Mouse (Mus musculus) right cerebral cortex, postnatal 14 days (tissue): Measurements from ENCODE around the gene Cep89.

Experiments
- DNase-seq: peaks from one replicate; pipeline ENCODE4 v3.0.0; 2022

The Cep89 gene

DNA sequence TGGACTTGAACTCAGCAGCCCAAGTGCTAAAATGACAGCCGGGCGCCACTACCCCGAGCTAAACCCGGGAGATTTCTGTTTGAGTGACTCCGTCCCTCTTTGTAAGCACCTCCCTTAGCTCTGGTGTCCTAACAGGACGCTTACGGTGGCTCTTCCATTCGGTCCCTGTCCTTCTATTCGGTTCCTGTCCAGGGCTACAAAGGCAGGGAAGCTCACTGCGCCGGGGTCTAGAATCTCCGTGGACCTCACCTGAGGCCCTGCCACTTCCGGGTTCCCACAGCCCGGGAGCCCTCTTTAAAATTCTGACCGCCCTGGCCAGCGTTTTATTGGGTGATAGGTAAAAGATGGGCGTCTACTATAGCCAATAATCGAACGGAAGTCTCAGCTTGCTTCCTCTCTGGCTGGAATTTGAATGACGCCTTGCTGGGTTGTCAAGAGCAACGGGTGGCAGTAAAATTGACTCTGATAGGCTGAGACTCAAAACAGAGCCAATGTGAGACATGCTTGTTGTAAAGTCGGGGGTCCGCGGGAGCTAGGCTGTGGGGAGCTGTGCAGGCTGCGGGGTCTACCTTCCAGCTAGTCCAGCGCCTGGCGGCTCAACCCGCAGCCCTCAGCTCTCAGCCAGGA is at the start of gene Cep89, which contains the start of gene Faap24:
Cep89 (plus strand) TSS at position 494 of the 627 bp plus-strand sequence.
Faap24 (minus strand) TSS at position 295 of the 627 bp plus-strand sequence.
- peak; percentile 82 for DNase-seq

DNA sequence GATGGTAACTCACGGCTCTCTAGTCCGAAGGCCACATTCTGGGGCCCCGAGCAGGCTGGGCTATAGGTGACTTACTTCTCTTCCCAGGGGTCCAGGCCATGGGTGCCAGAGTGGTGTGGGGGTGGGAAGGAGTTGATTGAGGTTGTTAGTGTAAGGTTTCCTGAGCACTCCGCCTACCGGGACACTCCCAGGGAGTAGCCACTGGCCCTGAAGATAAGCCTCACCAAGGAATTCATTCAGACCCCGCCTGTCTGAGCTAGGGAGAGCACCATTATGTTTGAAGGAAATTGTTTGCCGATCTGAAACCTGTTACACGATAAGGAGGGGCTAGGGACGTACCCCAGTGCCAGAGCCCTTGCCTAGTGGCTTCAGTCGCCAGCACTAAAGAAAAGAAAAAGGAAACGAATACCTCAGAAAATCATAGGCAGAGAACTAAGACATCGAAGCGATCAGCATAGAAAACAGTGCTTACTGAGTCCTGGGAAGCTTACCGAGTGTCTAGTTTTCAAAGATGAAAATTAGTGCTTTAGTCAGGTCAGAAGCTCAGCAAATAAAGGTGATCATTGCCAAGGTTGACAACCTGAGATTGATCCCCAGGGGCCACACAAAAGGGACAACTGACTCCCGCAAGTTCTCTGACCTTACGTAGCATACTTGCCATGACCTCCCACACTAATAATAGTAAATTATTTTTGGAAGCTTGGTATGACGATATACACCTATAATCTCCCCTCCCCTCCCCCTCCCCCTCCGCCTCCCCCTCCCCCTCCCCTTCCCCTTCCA is 48.7 kb upstream of the Cep89 start:
- no peak for DNase-seq

DNA sequence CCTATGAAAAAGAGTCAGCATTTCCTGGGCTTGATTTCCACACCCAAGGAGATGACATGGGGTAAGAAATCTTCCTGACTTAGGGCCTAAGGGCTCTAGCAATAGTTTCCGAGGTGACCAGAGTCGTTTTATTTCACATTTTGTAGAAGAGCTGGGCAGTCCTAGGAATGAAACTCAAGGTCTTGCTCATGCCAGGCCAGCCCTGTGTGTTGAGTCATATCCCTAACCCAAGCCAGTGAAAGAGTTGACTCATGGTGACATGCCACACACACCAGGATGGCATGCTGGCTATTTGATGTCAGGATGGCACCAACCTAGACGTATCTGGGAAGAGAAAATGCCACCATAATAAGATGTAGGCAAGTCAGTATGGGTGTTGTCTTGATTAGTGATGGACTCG is 47.8 kb upstream of the Cep89 start:
- DNase-seq, result no peak

- no peak for DNase-seq
Observed at GRCm38 (mm10) chr7:35349886-35350684, 46.8 kb upstream of the Cep89 start.

DNA sequence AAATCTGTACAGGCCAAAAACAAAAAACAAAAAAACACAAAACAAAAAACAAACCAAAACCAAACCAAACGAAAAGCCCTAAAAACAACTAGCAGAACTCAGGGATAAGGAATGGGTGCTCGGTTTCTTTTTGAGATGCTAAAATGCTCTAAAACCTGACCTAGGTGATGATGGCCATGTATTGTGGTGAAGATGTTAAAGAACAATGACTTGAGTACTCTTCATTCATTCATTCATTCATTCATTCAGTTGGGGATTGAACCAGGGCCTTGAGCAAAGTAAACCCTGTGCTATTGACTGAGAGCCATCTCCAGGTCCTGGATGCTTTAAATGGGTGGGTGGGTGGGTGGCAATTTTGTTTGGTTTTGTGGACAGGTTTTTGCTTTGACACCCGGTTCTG is 45.7 kb upstream of the Cep89 start:
- no peak for DNase-seq

GRCm38 (mm10) chr7:35353306-35353705 is 43.5 kb upstream of the Cep89 start:
- no peak for DNase-seq

DNA sequence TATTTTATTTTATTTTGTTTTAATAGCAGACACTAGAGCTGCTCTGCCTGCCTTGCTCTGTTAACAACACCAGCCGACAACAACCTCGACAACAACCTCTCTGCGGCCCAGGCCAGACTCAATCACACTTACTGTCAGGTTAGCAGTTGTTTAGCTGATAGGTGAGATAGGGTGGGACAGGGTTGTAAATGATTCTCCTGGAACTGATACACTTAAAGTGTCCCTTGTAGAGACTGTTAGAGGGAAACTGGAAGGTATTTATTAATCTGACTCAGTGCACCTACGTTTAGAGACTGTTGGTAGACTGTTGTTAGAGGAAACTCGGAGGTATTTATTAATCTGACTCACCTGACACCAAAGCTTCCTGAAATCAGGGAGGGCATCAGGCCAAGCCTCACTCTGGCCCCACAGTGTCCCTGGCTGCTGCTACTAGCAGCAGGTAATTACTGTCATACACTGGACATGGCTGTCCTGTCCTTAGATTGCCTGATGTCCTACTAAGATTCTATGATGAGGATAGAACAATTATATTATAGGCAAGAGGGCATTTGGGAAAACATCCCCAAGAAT is 41.4 kb upstream of the Cep89 start:
- DNase-seq, result no peak

DNA sequence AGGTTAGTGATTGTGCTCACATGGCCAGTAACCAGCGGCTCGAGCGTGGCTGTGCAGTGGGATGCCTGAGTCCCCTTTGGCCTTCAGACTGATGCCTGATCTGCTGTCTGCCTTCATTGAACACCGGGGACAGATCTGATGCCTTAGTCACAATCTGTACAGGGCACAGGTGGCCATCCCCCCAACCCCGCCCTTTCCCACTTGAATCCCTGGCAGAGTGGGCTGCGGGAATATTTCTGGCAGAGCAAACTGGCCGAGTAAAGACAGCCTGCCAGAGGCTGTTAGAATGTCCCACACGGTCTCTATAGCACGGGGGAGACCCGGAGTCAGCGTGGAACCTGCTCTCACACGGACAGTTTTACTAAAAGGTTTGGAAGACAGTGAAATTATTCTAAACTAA is 39.2 kb upstream of the Cep89 start:
- no peak for DNase-seq

GRCm38 (mm10) chr7:35362253-35362652 is 34.6 kb upstream of the Cep89 start:
- DNase-seq, result no peak

GRCm38 (mm10) chr7:35362868-35363267 is 34.0 kb upstream of the Cep89 start:
- DNase-seq, result no peak

- DNase-seq, result no peak
Observed at GRCm38 (mm10) chr7:35365161-35365910, 31.5 kb upstream of the Cep89 start.

DNA sequence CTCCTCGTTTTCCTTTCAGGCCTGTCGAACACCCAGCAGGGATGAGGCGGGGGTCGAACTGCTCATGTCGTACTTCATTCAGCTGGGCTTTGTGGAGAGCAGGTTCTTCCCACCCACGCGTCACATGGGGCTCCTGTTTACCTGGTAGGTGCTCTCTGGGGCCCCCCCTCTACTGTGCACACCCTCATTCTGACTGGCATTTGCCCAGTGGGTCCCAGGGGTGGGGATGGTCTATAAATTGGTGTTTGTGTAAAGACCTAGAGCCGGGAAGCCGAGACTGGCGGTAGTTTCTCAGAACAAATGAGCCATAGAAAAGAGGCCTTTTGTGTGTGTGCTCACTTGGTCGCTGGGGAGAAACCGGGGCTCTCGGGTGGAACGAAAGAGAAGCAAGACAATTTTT is 25.7 kb upstream of the Cep89 start:
- no peak for DNase-seq

GRCm38 (mm10) chr7:35372483-35373017 is 24.3 kb upstream of the Cep89 start:
- no peak for DNase-seq

GRCm38 (mm10) chr7:35373146-35373989 is 23.5 kb upstream of the Cep89 start:
- no peak for DNase-seq

DNA sequence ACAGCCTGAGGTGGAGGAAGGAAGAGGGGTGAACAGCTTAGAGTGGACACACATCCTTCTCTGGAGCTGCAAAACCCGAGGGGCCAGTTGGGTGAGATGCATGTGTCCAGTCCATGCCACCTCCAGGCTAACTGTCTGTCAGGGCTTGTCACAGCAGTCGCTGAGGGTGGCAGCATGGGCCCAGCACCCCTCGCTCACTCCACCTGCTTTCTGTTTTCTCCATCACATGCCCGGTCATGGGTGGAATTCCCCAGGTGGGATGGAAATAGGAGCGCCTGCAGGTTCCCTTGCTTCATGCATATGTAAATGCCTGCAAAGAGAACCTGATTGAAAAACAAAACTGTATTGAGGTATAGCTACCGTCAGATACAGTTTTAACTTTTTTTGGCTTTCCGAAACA is 22.6 kb upstream of the Cep89 start:
- DNase-seq, result no peak

DNA sequence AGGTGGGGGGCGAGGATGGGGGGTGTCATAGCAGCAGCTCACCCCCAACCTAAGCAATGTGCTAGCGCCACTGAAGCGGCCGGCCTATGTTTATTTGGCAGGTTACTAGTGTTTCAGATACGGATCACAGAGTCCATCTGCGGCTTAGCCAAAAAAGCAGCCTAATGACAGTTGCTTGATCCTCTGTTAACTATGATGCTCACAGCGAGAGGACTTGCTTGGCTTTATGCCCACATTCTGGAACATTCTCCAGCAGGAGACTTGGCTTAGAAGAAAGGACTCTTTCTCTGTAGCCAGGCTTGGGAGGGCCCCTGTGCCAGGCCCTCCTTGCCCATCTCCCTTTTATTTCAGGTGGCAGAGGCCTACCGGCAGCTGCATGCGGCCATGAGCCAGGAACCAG is 20.2 kb upstream of the Cep89 start:
- no peak for DNase-seq

DNA sequence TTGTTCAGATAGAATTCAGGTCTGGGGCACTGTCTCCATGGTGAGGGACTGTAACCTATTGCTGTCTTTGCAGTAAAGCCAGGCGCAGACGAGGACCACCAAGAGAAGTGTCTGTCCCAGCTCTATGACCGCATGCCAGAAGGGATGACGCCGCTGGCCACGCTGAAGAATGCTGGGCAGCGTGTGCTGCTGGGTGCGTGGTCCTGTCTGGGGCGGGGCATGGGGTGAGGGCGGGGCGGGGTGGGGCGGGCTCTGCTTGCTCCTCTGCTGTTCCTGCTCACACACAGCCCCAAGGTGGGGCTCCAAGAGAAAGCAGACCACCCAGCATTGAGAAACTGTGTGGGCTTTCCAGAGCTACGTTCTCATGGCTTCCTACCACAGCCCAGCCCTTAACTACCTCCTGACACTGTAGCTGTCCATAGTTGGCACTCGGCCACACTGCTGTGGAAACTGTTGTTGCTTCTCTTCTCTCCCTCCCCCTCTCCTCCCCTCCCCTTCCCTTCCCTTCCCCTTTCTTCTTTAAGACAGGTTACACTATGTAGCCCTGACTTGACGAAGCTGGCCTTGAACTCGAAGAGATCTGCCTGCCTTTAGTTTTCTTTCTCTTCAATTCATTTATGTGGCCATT is 17.2 kb upstream of the Cep89 start:
- DNase-seq, result no peak

GRCm38 (mm10) chr7:35380351-35380750 is 16.5 kb upstream of the Cep89 start:
- DNase-seq, result no peak

DNA sequence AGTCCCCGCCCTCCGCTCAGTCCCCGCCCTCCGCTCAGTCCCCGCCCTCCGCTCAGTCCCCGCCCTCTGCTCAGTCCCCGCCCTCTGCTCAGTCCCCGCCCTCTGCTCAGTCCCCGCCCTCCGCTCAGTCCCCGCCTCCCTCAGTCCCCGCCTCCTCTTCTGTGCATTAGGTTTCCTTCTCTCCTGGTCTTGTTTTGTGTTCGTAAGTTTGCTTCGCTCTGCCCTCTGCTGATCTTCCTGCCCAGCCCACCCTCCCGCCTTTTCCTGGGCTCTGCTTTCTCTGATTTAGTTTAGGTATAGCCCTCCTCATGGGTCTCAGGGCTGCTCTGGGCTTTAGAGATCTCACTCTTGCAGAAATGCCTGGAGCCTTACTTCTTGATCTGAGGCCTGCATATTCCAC is 15.0 kb upstream of the Cep89 start:
- DNase-seq, result no peak

- DNase-seq, result no peak
Observed at GRCm38 (mm10) chr7:35382706-35383353, 14.0 kb upstream of the Cep89 start.
